Mouse (Mus musculus) heart, embryonic 14.5 days (tissue): ENCODE results near the gene Vasp. TPM values are rescaled to one million over a fixed set of nuclear protein-coding genes. Genes with fewer than 3 reads are reported as not detected.
A peak's percentile ranks its signal among the peaks of the same experiment; 100 is the strongest.

Source experiments
- ATAC-seq: fragments of 200-750 bp; cut with Nextera tagmentation; 2 replicates; pipeline ENCODE4 v1.8.0; 2017; ENCODE audit warnings: low read depth, moderate TSS enrichment; ENCODE audit not compliant: insufficient number of reproducible peaks, insufficient read depth, low FRiP score
- H3K27ac ChIP-seq, 2 experiments: fragments of 200-500 bp in 1 of 2; fragments of 300-500 bp in 1 of 2; sonication (generic) in 1 of 2; replicated peaks in 1 of 2; 2 replicates each; pipeline ENCODE4 v1.5.1; 2012 to 2014; ENCODE audit warnings: low read depth in 2 of 2, low read length in 2 of 2, control low read depth in 1 of 2, mild to moderate bottlenecking in 1 of 2, mixed read lengths in 1 of 2; ENCODE audit not compliant: control insufficient read depth in 1 of 2, insufficient read depth in 1 of 2
- H3K27me3 ChIP-seq: fragments of 300-500 bp; sonication (generic); 2 replicates; pipeline ENCODE4 v1.6.1; 2014; ENCODE audit warnings: mild to moderate bottlenecking, low read length, control low read depth; ENCODE audit not compliant: control insufficient read depth, insufficient read depth
- H3K36me3 ChIP-seq: fragments of 300-500 bp; sonication (generic); 2 replicates; pipeline ENCODE4 v1.6.1; 2014; ENCODE audit warnings: mild to moderate bottlenecking, control low read depth, low read length, mixed read lengths; ENCODE audit not compliant: control insufficient read depth, insufficient read depth
- H3K4me1 ChIP-seq, 2 experiments: fragments of 200-500 bp in 1 of 2; fragments of 300-500 bp in 1 of 2; sonication (generic) in 1 of 2; 2 replicates each; pipeline ENCODE4 v1.6.1; 2012 to 2014; ENCODE audit warnings: low read length in 2 of 2, control low read depth in 1 of 2, mixed read lengths in 1 of 2; ENCODE audit not compliant: control insufficient read depth in 2 of 2, insufficient read depth in 2 of 2
- H3K4me2 ChIP-seq: fragments of 300-500 bp; sonication (generic); 2 replicates; pipeline ENCODE4 v1.6.1; 2014; ENCODE audit warnings: mild to moderate bottlenecking, low read length
- H3K4me3 ChIP-seq, 2 experiments: fragments of 200-500 bp in 1 of 2; fragments of 300-500 bp in 1 of 2; sonication (generic) in 1 of 2; 2 replicates each; pipeline ENCODE4 v1.5.1; 2012 to 2014; ENCODE audit warnings: low read length in 2 of 2, mild to moderate bottlenecking in 2 of 2, control low read depth in 1 of 2, low read depth in 1 of 2, moderate library complexity in 1 of 2; ENCODE audit not compliant: control insufficient read depth in 1 of 2, insufficient read depth in 1 of 2
- H3K9ac ChIP-seq: fragments of 300-500 bp; sonication (generic); 2 replicates; pipeline ENCODE4 v1.6.1; 2014; ENCODE audit warnings: mild to moderate bottlenecking, low read length
- H3K9me3 ChIP-seq: fragments of 300-500 bp; sonication (generic); 2 replicates; pipeline ENCODE4 v1.6.1; 2016; ENCODE audit warnings: low read length, control low read depth; ENCODE audit not compliant: control insufficient read depth
- WGBS: fragments of 180-500 bp; shearing (Covaris S2); extraction: QIAGEN DNeasy Blood & Tissue Kit; methylation state at CpG from one replicate; pipeline ENCODE4 v1.1.7; 2014; 5-methylcytosine and 5-hydroxymethylcytosine counted together
- polyA plus RNA-seq: library from polyadenylated mRNA; unstranded; fragments of >200 nt; fragmentation: Nextera tagmentation; extraction: Ambion mirVana; gene quantifications from 2 replicates; pipeline ENCODE4 v1.2.1, GENCODE M21; 2014

Vasp gene
- polyA plus RNA-seq, 1 experiment from 2014 or later: 66.1 TPM

- Histone ChIP-seq H3K4me2 (peak within 1 kb of the TSS; percentile 63), H3K9ac (no peak within 1 kb of the TSS), H3K9me3 (no peaks in the 10 kb centered on the region), H3K4me3 (peak within 1 kb of the TSS; percentile 29 to 35), H3K27me3 (peaks cover 55% of the 10 kb centered on the region), H3K4me1 (peaks cover 4 to 12% of the 10 kb centered on the region in 2 experiments; a peak in 3 of 4 replicates), H3K27ac (no peak within 1 kb of the TSS), H3K36me3 (no peaks in the 10 kb centered on the region)
- no peak for ATAC-seq
- under 1% methylated on average over 46 of the region's 46 CpGs for WGBS
Observed at GRCm38 (mm10) chr7:19279581-19280114, 8.0 kb upstream of the Vasp start, which contains the start of gene Ppm1n. Gene Ppm1n (minus strand): TSS chr7:19280064.

- Histone ChIP-seq H3K9me3 (no peaks in the 10 kb centered on the region), H3K9ac (no peak overlapping the region), H3K4me2 (peak overlapping the region; percentile 63), H3K4me3 (peak overlapping the region; percentile 5 to 29; a peak in 3 of 4 replicates), H3K27ac (no peak overlapping the region), H3K4me1 (peaks cover 4 to 12% of the 10 kb centered on the region in 2 experiments; a peak in 3 of 4 replicates), H3K36me3 (no peaks in the 10 kb centered on the region), H3K27me3 (peaks cover 51% of the 10 kb centered on the region)
- ATAC-seq: no peak
- WGBS: 3% methylated on average over 34 of the region's 34 CpGs
Observed at GRCm38 (mm10) chr7:19279052-19279451, 7.4 kb upstream of the Vasp start.

GRCm38 (mm10) chr7:19276253-19276652, 4.6 kb upstream of the Vasp start:
- Histone ChIP-seq H3K27ac (no peak overlapping the region), H3K9me3 (no peaks in the 10 kb centered on the region), H3K27me3 (peaks cover 39% of the 10 kb centered on the region), H3K9ac (no peak overlapping the region), H3K4me3 (no peak overlapping the region), H3K4me2 (no peak overlapping the region), H3K4me1 (peaks cover 2 to 5% of the 10 kb centered on the region in 2 experiments; a peak in 3 of 4 replicates), H3K36me3 (no peaks in the 10 kb centered on the region)
- ATAC-seq: no peak
- 50% methylated on average over 4 of the region's 4 CpGs for WGBS

- Histone ChIP-seq H3K4me3 (peak overlapping the region; percentile 90 to 99), H3K36me3 (peaks cover 11% of the 10 kb centered on the region), H3K27me3 (no peaks in the 10 kb centered on the region), H3K9me3 (no peaks in the 10 kb centered on the region), H3K4me1 (peaks cover 10 to 20% of the 10 kb centered on the region in 2 experiments), H3K27ac (peak overlapping the region; percentile 95 to 96), H3K9ac (peak overlapping the region; percentile 92), H3K4me2 (peak overlapping the region; percentile 91)
- ATAC-seq: peak; percentile 56
- WGBS: 2% methylated on average over 35 of the region's 36 CpGs
Observed at GRCm38 (mm10) chr7:19272173-19272764, 652 bp upstream of the Vasp start.

GRCm38 (mm10) chr7:19270509-19271237, 944 bp downstream of the Vasp start:
- under 1% methylated on average over 18 of the region's 21 CpGs for whole genome bisulfite sequencing
- no peaks in the 10 kb centered on the region for H3K27me3 ChIP-seq
- H3K36me3 ChIP-seq: peaks cover 17% of the 10 kb centered on the region
- H3K4me1 ChIP-seq: peaks cover 22 to 36% of the 10 kb centered on the region in 2 experiments
- peak overlapping the region; percentile 95 to 96 for H3K27ac ChIP-seq
- ATAC-seq: no peak
- H3K9ac ChIP-seq: peak overlapping the region; percentile 92
- H3K9me3 ChIP-seq: no peaks in the 10 kb centered on the region
- peak overlapping the region; percentile 90 to 99 for H3K4me3 ChIP-seq
- H3K4me2 ChIP-seq: peak overlapping the region; percentile 91

GRCm38 (mm10) chr7:19269721-19270441, 1.7 kb downstream of the Vasp start:
- H3K36me3 ChIP-seq: peaks cover 18% of the 10 kb centered on the region
- H3K27me3 ChIP-seq: no peaks in the 10 kb centered on the region
- peak overlapping the region; percentile 95 to 96 for H3K27ac ChIP-seq
- H3K4me3 ChIP-seq: peak overlapping the region; percentile 90 to 99
- 0% methylated on average over 19 of the region's 19 CpGs for WGBS
- peak overlapping the region; percentile 91 for H3K4me2 ChIP-seq
- H3K9me3 ChIP-seq: no peaks in the 10 kb centered on the region
- ATAC-seq: peak; percentile 67
- H3K4me1 ChIP-seq: peaks cover 28 to 43% of the 10 kb centered on the region in 2 experiments
- peak overlapping the region; percentile 92 for H3K9ac ChIP-seq

- peaks cover 26% of the 10 kb centered on the region for H3K36me3 ChIP-seq
- no peaks in the 10 kb centered on the region for H3K27me3 ChIP-seq
- H3K4me2 ChIP-seq: peak overlapping the region; percentile 91
- H3K4me3 ChIP-seq: peak overlapping the region; percentile 44 to 90
- peak overlapping the region; percentile 92 for H3K9ac ChIP-seq
- peak overlapping the region; percentile 80 to 96 for H3K27ac ChIP-seq
- peak; percentile 4; the same call in 1 of the 2 replicates for ATAC-seq
- H3K9me3 ChIP-seq: no peaks in the 10 kb centered on the region
- peaks cover 28 to 46% of the 10 kb centered on the region in 2 experiments for H3K4me1 ChIP-seq
- WGBS: 38% methylated on average over 10 of the region's 10 CpGs
Observed at GRCm38 (mm10) chr7:19268993-19269681, 2.5 kb downstream of the Vasp start.
